Mouse (Mus musculus) liver, embryonic 14.5 days (tissue): Measurements from ENCODE around the gene Scml4. TPM values are rescaled to one million over a fixed set of nuclear protein-coding genes. Genes with fewer than 3 reads are reported as not detected.

ENCODE experiments used
- ATAC-seq: fragments of 200-750 bp; cut with Nextera tagmentation; 2 replicates; pipeline ENCODE4 v1.8.0; 2017; ENCODE audit warnings: moderate number of reproducible peaks, mild to moderate bottlenecking, moderate library complexity; ENCODE audit not compliant: insufficient read depth
- DNase-seq, 3 experiments: peaks; one replicate each; pipeline ENCODE4 v3.0.0-alpha.2; 2012 to 2013; ENCODE audit warnings: low read depth in 3 of 3, low spot score in 3 of 3
- H3K27ac ChIP-seq: fragments of 300-500 bp; sonication (generic); 2 replicates; pipeline ENCODE4 v1.5.1; 2014; ENCODE audit warnings: moderate library complexity, mild to moderate bottlenecking, control low read depth, inconsistent platforms
- H3K27me3 ChIP-seq: fragments of 300-500 bp; sonication (generic); 2 replicates; pipeline ENCODE4 v1.6.1; 2014; ENCODE audit warnings: mild to moderate bottlenecking, low read length, moderate library complexity; ENCODE audit not compliant: control insufficient read depth, insufficient read depth
- H3K36me3 ChIP-seq: fragments of 300-500 bp; sonication (generic); replicated peaks from 2 replicates; pipeline ENCODE4 v1.6.1; 2014; ENCODE audit warnings: low read depth; ENCODE audit not compliant: control insufficient read depth, insufficient read depth
- H3K4me1 ChIP-seq, 2 experiments: fragments of 200-500 bp in 1 of 2; fragments of 300-500 bp in 1 of 2; sonication (generic) in 1 of 2; replicated peaks; 2 replicates each; pipeline ENCODE4 v1.6.1; 2012 to 2014; ENCODE audit warnings: antibody characterized with exemption in 1 of 2, inconsistent platforms in 1 of 2, low read length in 1 of 2; ENCODE audit not compliant: control insufficient read depth in 2 of 2, insufficient read depth in 2 of 2
- H3K4me2 ChIP-seq: fragments of 300-500 bp; sonication (generic); 2 replicates; pipeline ENCODE4 v1.6.1; 2014; ENCODE audit warnings: low read depth, mild to moderate bottlenecking, control low read depth, moderate library complexity
- H3K4me3 ChIP-seq, 2 experiments: fragments of 200-500 bp in 1 of 2; fragments of 300-500 bp in 1 of 2; sonication (generic) in 1 of 2; 2 replicates each; pipeline ENCODE4 v1.5.1; 2012 to 2014; ENCODE audit warnings: low read depth in 2 of 2, low read length in 2 of 2, mild to moderate bottlenecking in 2 of 2, control low read depth in 1 of 2, inconsistent platforms in 1 of 2, moderate library complexity in 1 of 2; ENCODE audit not compliant: insufficient read depth in 1 of 2
- H3K9ac ChIP-seq: fragments of 300-500 bp; sonication (generic); replicated peaks from 2 replicates; pipeline ENCODE4 v1.6.1; 2014; ENCODE audit warnings: mild to moderate bottlenecking, control low read depth, moderate library complexity
- H3K9me3 ChIP-seq: fragments of 300-500 bp; sonication (generic); 2 replicates; pipeline ENCODE4 v1.6.1; 2016; ENCODE audit warnings: low read length, mixed read lengths; ENCODE audit not compliant: control insufficient read depth
- CTCF ChIP-seq: IDR thresholded peaks from 2 replicates; pipeline ENCODE4 v1.5.1; 2016; ENCODE audit warnings: antibody characterized with exemption, low read depth, control low read depth
- EP300 ChIP-seq: IDR thresholded peaks from 2 replicates; pipeline ENCODE4 v1.6.1; 2016; ENCODE audit warnings: antibody characterized with exemption, low read depth
- WGBS: fragments of 180-500 bp; shearing (Covaris S2); extraction: QIAGEN DNeasy Blood & Tissue Kit; methylation state at CpG from one replicate; pipeline ENCODE4 v1.1.7; 2014; ENCODE audit not compliant: insufficient replicate concordance; 5-methylcytosine and 5-hydroxymethylcytosine counted together
- polyA plus RNA-seq, 2 experiments: library from polyadenylated mRNA; depleted of rRNA in 1 of 2; stranded (reverse) in 1 of 2; unstranded in 1 of 2; fragments of >200 nt; fragmentation: Nextera tagmentation in 1 of 2; extraction: Ambion mirVana in 1 of 2; gene quantifications; 2 replicates each; pipeline versions ENCODE4 v1.2.1 to v1.2.3; 2012 to 2014

Gene Scml4
- polyA plus RNA-seq, 2 experiments, result 0.15 to 0.19 TPM

GRCm38 (mm10) chr10:42849081-42849400 is 11.1 kb upstream of the Scml4 start:
- 66% methylated on average over 7 of the region's 7 CpGs for WGBS

DNA sequence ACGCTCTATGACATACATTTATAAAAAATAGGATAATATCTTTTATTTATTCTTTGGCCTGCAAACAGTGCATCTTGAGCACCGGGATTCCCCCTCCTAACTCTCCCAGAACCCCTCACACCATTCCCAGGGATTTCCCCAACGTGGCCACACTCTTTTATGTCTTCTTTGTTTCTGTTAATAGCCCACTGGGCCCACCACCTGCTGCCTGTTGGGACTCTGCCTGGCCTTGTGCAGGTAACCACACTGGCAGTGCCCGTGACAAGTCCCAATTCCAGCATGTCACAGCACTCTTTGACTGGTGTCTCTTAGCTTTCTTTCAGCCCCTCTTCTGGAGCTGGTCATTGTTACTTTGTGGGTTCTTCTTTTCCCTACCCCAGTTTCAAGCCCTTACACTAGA is 5.3 kb upstream of the Scml4 start:
- Histone ChIP-seq H3K4me2 (no peak overlapping the region), H3K36me3 (no peaks in the 10 kb centered on the region), H3K9ac (no peak overlapping the region), H3K9me3 (no peaks in the 10 kb centered on the region), H3K4me3 (no peak overlapping the region), H3K27me3 (no peaks in the 10 kb centered on the region), H3K27ac (no peak overlapping the region), H3K4me1 (peaks cover 0 to 1% of the 10 kb centered on the region in 2 experiments; a peak in 1 of 4 replicates)
- ATAC-seq (no peak), DNase-seq (no peak)
- 45% methylated on average over 4 of the region's 4 CpGs for WGBS
- TF ChIP-seq CTCF (no peak), EP300 (no peak)

More at GRCm38 (mm10) chr10:42849081-42849400, 11.1 kb upstream of the Scml4 start:
- Histone ChIP-seq H3K4me2 (no peak overlapping the region), H3K4me1 (no peaks in the 10 kb centered on the region), H3K9ac (no peak overlapping the region), H3K9me3 (no peaks in the 10 kb centered on the region), H3K27me3 (no peaks in the 10 kb centered on the region), H3K4me3 (no peak overlapping the region), H3K27ac (no peak overlapping the region), H3K36me3 (no peaks in the 10 kb centered on the region)
- DNase-seq (no peak), ATAC-seq (no peak)
- TF ChIP-seq CTCF (no peak), EP300 (no peak)

GRCm38 (mm10) chr10:42855250-42855649 is 4.9 kb upstream of the Scml4 start:
- Histone ChIP-seq H3K36me3 (no peaks in the 10 kb centered on the region), H3K4me1 (peaks cover 0 to 2% of the 10 kb centered on the region in 2 experiments; a peak in 1 of 4 replicates), H3K27ac (no peak overlapping the region), H3K27me3 (no peaks in the 10 kb centered on the region), H3K4me2 (no peak overlapping the region), H3K9ac (no peak overlapping the region), H3K4me3 (no peak overlapping the region), H3K9me3 (no peaks in the 10 kb centered on the region)
- ATAC-seq (no peak), DNase-seq (no peak)
- WGBS, result 29% methylated on average over 5 of the region's 5 CpGs
- TF ChIP-seq EP300 (no peak), CTCF (no peak)

GRCm38 (mm10) chr10:42856574-42856973 is 3.6 kb upstream of the Scml4 start:
- ATAC-seq (no peak), DNase-seq (no peak)
- H3K27me3 ChIP-seq, result no peaks in the 10 kb centered on the region
- WGBS, result 81% methylated on average over 9 of the region's 9 CpGs
- H3K4me1 ChIP-seq, result peaks cover 0 to 2% of the 10 kb centered on the region in 2 experiments; a peak in 1 of 4 replicates
- no peaks in the 10 kb centered on the region for H3K9me3 ChIP-seq
- no peak overlapping the region for H3K27ac ChIP-seq
- no peak overlapping the region for H3K9ac ChIP-seq
- no peak overlapping the region for H3K4me3 ChIP-seq
- no peaks in the 10 kb centered on the region for H3K36me3 ChIP-seq
- H3K4me2 ChIP-seq, result no peak overlapping the region
- no peak for TF ChIP-seq CTCF
- TF ChIP-seq EP300, result no peak

DNA sequence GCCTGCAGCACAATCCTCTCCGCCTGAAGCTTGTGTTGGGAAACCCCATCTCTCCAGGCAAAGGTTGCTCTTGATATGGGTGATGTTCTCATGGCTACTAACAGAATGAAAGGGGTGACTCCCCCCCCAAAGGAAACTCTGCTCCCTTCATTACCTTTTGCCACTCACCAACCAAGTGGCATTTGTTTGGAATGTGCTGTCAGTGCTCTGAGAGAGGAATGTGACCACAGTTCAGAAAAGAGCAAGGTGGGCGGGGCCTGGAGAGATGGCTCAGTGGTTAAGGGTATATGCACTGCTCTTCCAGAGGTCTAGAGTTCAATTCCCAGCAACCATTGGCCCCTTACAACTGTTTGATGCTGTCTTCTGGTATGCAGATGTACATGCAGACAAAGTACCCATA is 3.1 kb upstream of the Scml4 start:
- Histone ChIP-seq H3K27me3 (no peaks in the 10 kb centered on the region), H3K4me3 (no peak overlapping the region), H3K4me1 (peaks cover 2% of the 10 kb centered on the region in 2 experiments; a peak in 1 of 4 replicates), H3K9ac (no peak overlapping the region), H3K36me3 (no peaks in the 10 kb centered on the region), H3K4me2 (no peak overlapping the region), H3K27ac (no peak overlapping the region), H3K9me3 (no peaks in the 10 kb centered on the region)
- no peak for ATAC-seq
- 79% methylated on average over 2 of the region's 2 CpGs for WGBS
- TF ChIP-seq EP300 (no peak), CTCF (no peak)
- no peak for DNase-seq

GRCm38 (mm10) chr10:42859781-42860158 is 400 bp upstream of the Scml4 start:
- Histone ChIP-seq H3K4me2 (no peak overlapping the region), H3K9me3 (no peaks in the 10 kb centered on the region), H3K36me3 (no peaks in the 10 kb centered on the region), H3K9ac (no peak overlapping the region), H3K27ac (no peak overlapping the region), H3K4me1 (peaks cover 2% of the 10 kb centered on the region in 2 experiments; a peak in 1 of 4 replicates), H3K27me3 (no peaks in the 10 kb centered on the region), H3K4me3 (no peak overlapping the region)
- DNase-seq, result no peak
- WGBS, result 25% methylated on average over 2 of the region's 2 CpGs
- no peak for ATAC-seq
- TF ChIP-seq CTCF, result no peak
- no peak for TF ChIP-seq EP300
